Mouse (Mus musculus) heart, postnatal 0 days (tissue): ENCODE results near the gene Myl7. TPM values are rescaled to one million over a fixed set of nuclear protein-coding genes. Genes with fewer than 3 reads are reported as not detected.
A peak's percentile ranks its signal among the peaks of the same experiment; 100 is the strongest.

Source experiments
- ATAC-seq: fragments of 200-750 bp; cut with Nextera tagmentation; 2 replicates; pipeline ENCODE4 v1.8.0; 2017; ENCODE audit warnings: low read depth, moderate number of reproducible peaks, moderate library complexity; ENCODE audit not compliant: insufficient read depth
- DNase-seq: peaks from one replicate; pipeline ENCODE4 v3.0.0-alpha.2; 2016; ENCODE audit warnings: low spot score
- H3K27ac ChIP-seq: fragments of 300-500 bp; sonication (generic); 2 replicates; pipeline ENCODE4 v1.5.1; 2014; ENCODE audit warnings: low read depth, mild to moderate bottlenecking
- H3K27me3 ChIP-seq: fragments of 300-500 bp; sonication (generic); 2 replicates; pipeline ENCODE4 v1.6.1; 2014; ENCODE audit warnings: low read length, mixed read lengths; ENCODE audit not compliant: control insufficient read depth, insufficient read depth
- H3K36me3 ChIP-seq: fragments of 300-500 bp; sonication (generic); replicated peaks from 2 replicates; pipeline ENCODE4 v1.6.1; 2014; ENCODE audit warnings: low read length, mixed read lengths; ENCODE audit not compliant: control insufficient read depth, insufficient read depth
- H3K4me1 ChIP-seq: fragments of 300-500 bp; sonication (generic); 2 replicates; pipeline ENCODE4 v1.6.1; 2014; ENCODE audit warnings: antibody characterized with exemption; ENCODE audit not compliant: control insufficient read depth, insufficient read depth
- H3K4me2 ChIP-seq: fragments of 300-500 bp; sonication (generic); 2 replicates; pipeline ENCODE4 v1.6.1; 2014; ENCODE audit warnings: low read depth, mild to moderate bottlenecking, low read length, moderate library complexity
- H3K4me3 ChIP-seq: fragments of 300-500 bp; sonication (generic); 2 replicates; pipeline ENCODE4 v1.5.1; 2014; ENCODE audit warnings: low read depth, low read length
- H3K9ac ChIP-seq: fragments of 300-500 bp; sonication (generic); replicated peaks from 2 replicates; pipeline ENCODE4 v1.6.1; 2014; ENCODE audit warnings: low read depth, low read length, mixed read lengths
- H3K9me3 ChIP-seq: fragments of 300-500 bp; sonication (generic); replicated peaks from 2 replicates; pipeline ENCODE4 v1.6.1; 2016; ENCODE audit warnings: low read length; ENCODE audit not compliant: control insufficient read depth
- CTCF ChIP-seq: IDR thresholded peaks from 2 replicates; pipeline ENCODE4 v1.5.1; 2016; ENCODE audit warnings: antibody characterized with exemption, control low read depth, low read depth
- EP300 ChIP-seq: IDR thresholded peaks from 2 replicates; pipeline ENCODE4 v1.6.1; 2016; ENCODE audit warnings: antibody characterized with exemption, low read depth
- WGBS: fragments of 180-500 bp; shearing (Covaris S2); extraction: QIAGEN DNeasy Blood & Tissue Kit; methylation state at CpG from one replicate; pipeline ENCODE4 v1.1.7; 2014; 5-methylcytosine and 5-hydroxymethylcytosine counted together
- polyA plus RNA-seq: library from polyadenylated mRNA; unstranded; fragments of >200 nt; fragmentation: Nextera tagmentation; extraction: Ambion mirVana; gene quantifications from 2 replicates; pipeline ENCODE4 v1.2.1, GENCODE M21; 2015
- total RNA-seq: library from RNA; depleted of rRNA; stranded (reverse); fragments of >200 nt; gene quantifications from 2 replicates; pipeline ENCODE4 v1.2.3, GENCODE M21; 2014; ENCODE audit warnings: low replicate concordance; rRNA removed

Myl7 gene
- total and polyA plus RNA-seq, 2 experiments from 2014 or later, result 1,536 to 5,015 TPM

DNA sequence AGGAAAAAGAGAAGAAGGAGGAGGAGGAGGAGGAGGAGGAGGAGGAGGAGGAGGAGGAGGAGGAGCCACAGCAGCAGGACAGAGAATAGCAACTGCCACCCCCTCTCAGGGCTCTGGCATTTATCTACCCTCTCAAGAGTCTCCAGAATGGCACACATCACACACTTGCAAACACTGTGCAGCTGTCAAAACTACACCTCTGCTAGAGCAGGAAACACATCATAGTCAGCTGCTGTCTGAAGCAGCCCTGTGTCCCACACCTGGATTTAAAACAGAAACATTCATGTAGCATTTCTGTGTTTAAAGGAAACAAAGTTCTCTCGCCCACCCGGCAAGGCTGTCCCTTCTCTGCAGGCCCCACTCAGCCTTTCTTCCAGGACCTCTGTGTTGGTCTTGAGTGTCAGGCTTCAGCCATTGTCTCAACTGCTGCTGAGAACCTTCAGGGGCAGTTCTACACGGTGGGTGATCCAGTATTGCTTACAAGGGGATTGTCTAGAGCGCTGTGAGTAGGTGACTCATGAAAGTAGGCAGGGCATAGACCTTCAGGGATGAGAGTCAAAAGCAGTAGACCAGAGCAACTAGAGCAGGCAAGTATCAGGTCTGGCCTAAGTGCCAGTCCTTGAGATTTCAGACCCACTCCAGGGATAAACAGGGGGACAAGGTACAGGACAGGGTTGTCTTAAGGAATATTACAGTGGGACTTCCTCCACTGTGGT lies 47.4 kb downstream of the Myl7 start:
- H3K36me3 ChIP-seq, result no peaks in the 10 kb centered on the region
- no peak overlapping the region for H3K9ac ChIP-seq
- no peak for TF ChIP-seq CTCF
- H3K27ac ChIP-seq, result peak overlapping the region; percentile 61; the same call in 1 of the 2 replicates
- H3K9me3 ChIP-seq, result no peaks in the 10 kb centered on the region
- H3K4me1 ChIP-seq, result peaks cover 19% of the 10 kb centered on the region
- no peak overlapping the region for H3K4me3 ChIP-seq
- H3K4me2 ChIP-seq, result no peak overlapping the region
- H3K27me3 ChIP-seq, result no peaks in the 10 kb centered on the region
- ATAC-seq, result no peak
- 48% methylated on average over 4 of the region's 4 CpGs for WGBS
- DNase-seq, result no peak

DNA sequence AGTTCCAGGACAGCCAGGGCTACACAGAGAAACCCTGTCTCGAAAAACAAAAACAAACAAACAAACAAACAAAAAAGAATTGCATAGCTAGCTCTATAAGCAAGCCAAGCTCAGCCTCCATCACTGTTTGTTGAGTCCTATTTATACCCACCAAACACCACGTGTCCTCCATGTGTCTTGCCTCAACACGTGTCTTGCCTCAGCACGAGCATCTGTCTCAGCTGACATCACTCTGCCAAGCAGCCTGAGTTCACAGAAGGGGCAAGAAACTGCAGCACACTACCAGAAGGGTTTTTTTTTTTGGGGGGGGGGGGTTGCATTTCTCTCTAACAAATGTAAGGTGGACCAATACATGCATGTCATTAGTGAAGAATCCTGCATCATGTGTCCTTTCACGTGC lies 48.1 kb downstream of the Myl7 start:
- Histone ChIP-seq H3K27ac (no peak overlapping the region), H3K4me3 (no peak overlapping the region), H3K27me3 (no peaks in the 10 kb centered on the region), H3K9me3 (no peaks in the 10 kb centered on the region), H3K36me3 (no peaks in the 10 kb centered on the region), H3K4me2 (no peak overlapping the region), H3K4me1 (peaks cover 19% of the 10 kb centered on the region), H3K9ac (no peak overlapping the region)
- no peak for TF ChIP-seq CTCF
- no peak for TF ChIP-seq EP300
- WGBS, result 42% methylated on average over 5 of the region's 5 CpGs
- no peak for DNase-seq
- no peak for ATAC-seq

DNA sequence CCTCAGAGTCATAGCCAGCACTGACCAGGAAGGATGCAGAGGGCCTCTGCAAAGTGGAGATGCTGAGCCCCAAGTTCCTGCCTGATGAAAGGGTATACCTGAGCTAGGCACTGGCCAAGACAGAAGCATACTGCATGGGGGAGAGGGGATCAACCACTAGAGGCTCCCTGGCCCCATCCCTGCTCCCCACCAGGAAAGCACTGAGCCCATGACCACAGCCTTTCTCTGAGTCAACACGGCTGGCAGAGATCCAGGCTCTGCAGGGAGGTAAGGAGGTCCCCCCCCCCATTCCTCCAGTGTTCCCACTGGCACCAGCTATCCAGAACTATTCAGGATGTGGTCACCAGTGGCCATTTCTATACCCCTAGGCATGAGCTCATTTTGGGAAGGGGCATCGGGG lies 49.3 kb downstream of the Myl7 start:
- Histone ChIP-seq H3K27me3 (no peaks in the 10 kb centered on the region), H3K36me3 (no peaks in the 10 kb centered on the region), H3K9me3 (no peaks in the 10 kb centered on the region), H3K9ac (no peak overlapping the region), H3K4me3 (no peak overlapping the region), H3K27ac (no peak overlapping the region), H3K4me2 (no peak overlapping the region), H3K4me1 (peaks cover 19% of the 10 kb centered on the region)
- TF ChIP-seq CTCF (no peak), EP300 (no peak)
- 63% methylated on average over 2 of the region's 2 CpGs for WGBS
- DNase-seq, result no peak
- no peak for ATAC-seq

DNA sequence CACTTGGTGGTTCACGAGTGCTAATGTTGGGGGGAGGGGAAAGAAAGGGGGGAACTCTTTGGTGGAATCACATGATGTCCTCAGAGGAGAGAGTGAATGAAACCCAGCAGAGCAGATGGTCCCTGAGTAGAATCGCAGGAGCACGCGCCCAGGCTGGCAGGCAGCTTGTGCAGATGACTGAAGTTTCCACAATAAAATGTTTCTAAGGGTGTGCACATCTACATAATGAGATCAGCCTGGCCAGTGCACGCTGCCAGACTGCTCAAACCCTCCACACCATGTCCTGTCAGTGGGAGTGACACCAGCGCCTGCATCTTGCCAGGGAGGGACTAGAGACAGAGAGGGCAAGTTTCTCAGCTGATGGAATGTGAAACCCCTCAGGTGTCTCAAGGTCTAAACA lies 49.8 kb downstream of the Myl7 start:
- no peaks in the 10 kb centered on the region for H3K27me3 ChIP-seq
- H3K36me3 ChIP-seq, result no peaks in the 10 kb centered on the region
- TF ChIP-seq EP300 (no peak), CTCF (no peak)
- ATAC-seq (peak; percentile 40; the same call in 1 of the 2 replicates), DNase-seq (peak; percentile 44)
- WGBS, result 38% methylated on average over 6 of the region's 6 CpGs
- no peak overlapping the region for H3K4me3 ChIP-seq
- no peak overlapping the region for H3K27ac ChIP-seq
- no peak overlapping the region for H3K9ac ChIP-seq
- peaks cover 19% of the 10 kb centered on the region for H3K4me1 ChIP-seq
- no peaks in the 10 kb centered on the region for H3K9me3 ChIP-seq
- no peak overlapping the region for H3K4me2 ChIP-seq

DNA sequence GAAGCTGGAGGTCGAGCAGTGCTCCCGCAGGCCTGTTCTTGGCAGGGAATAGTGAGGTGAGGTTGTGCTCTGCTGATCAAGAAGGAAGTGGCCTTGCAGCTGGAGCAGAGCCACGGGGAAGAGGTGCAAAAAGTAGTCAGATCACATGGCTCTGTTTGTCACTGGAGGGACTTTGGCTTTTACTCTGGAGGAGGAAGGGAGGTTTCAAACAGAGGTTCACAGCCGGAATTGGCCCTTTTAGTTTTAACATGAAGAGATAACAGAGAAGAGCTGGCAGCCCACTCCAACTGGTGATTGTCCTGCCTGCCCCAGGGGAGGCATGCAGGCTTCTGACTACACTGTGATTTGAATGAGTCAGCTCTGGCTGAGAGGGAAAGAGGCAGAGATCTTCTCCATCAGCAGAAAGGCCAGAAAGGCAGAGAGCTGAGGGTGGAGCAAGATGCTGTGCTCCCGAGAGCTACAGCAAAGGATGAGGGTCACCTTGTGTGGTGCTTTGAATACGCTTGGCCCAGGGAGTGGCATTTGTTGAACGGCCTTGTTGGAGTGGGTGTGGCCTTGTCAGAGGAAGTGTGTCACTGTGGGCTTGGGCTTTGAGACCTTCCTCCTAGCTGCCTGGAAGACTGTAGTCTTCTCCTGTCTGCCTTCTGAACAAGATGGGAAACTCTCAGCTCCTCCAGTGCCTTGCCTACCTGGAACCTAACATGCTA lies 51.8 kb downstream of the Myl7 start:
- WGBS, result 27% methylated on average over 7 of the region's 7 CpGs
- TF ChIP-seq CTCF (no peak), EP300 (no peak)
- H3K4me1 ChIP-seq, result peaks cover 19% of the 10 kb centered on the region
- H3K9me3 ChIP-seq, result no peaks in the 10 kb centered on the region
- no peak overlapping the region for H3K4me2 ChIP-seq
- no peaks in the 10 kb centered on the region for H3K36me3 ChIP-seq
- H3K4me3 ChIP-seq, result no peak overlapping the region
- no peak overlapping the region for H3K9ac ChIP-seq
- ATAC-seq, result peak; percentile 66
- no peaks in the 10 kb centered on the region for H3K27me3 ChIP-seq
- peak; percentile 52 for DNase-seq
- peak overlapping the region; percentile 47 for H3K27ac ChIP-seq

Other genes starting within 250 kb of the Myl7 start
- gene Mrps24, start 183.1 kb downstream of the Myl7 start, total RNA-seq, result 81.7 and 96.2 TPM in 2 replicates
- 251 and 257 TPM in 2 replicates for gene Mrps24, start 183.1 kb downstream of the Myl7 start, polyA plus RNA-seq
- gene Urgcp, start 136.4 kb downstream of the Myl7 start, total RNA-seq, result 71.3 and 72.9 TPM in 2 replicates
- gene Urgcp, start 136.4 kb downstream of the Myl7 start, polyA plus RNA-seq, result 33.1 and 38.0 TPM in 2 replicates
- 32.1 and 42.4 TPM in 2 replicates for gene Dbnl, start 110.3 kb downstream of the Myl7 start, total RNA-seq
- 42.9 and 45.2 TPM in 2 replicates for gene Dbnl, start 110.3 kb downstream of the Myl7 start, polyA plus RNA-seq
- gene Pgam2, start 95.0 kb downstream of the Myl7 start, total RNA-seq, result 734 and 862 TPM in 2 replicates
- gene Pgam2, start 95.0 kb downstream of the Myl7 start, polyA plus RNA-seq, result 1,513 and 1,614 TPM in 2 replicates
- gene Polm, start 60.8 kb downstream of the Myl7 start, total RNA-seq, result 1.7 and 4.4 TPM in 2 replicates
- 3.3 and 3.7 TPM in 2 replicates for gene Polm, start 60.8 kb downstream of the Myl7 start, polyA plus RNA-seq
- 14.2 and 23.5 TPM in 2 replicates for gene Aebp1, start 36.8 kb downstream of the Myl7 start, total RNA-seq
- 17.5 and 19.4 TPM in 2 replicates for gene Aebp1, start 36.8 kb downstream of the Myl7 start, polyA plus RNA-seq
- gene Pold2, start 20.5 kb downstream of the Myl7 start, total RNA-seq, result 23.9 and 58.7 TPM in 2 replicates
- gene Pold2, start 20.5 kb downstream of the Myl7 start, polyA plus RNA-seq, result 54.6 and 60.0 TPM in 2 replicates
- gene Gck, start 51.3 kb upstream of the Myl7 start, total RNA-seq, result not detected in 2 replicates
- gene Gck, start 51.3 kb upstream of the Myl7 start, polyA plus RNA-seq, result 0.71 and 0.78 TPM in 2 replicates
- 55.8 and 83.9 TPM in 2 replicates for gene Ykt6, start 56.9 kb upstream of the Myl7 start, total RNA-seq
- 35.2 and 37.4 TPM in 2 replicates for gene Ykt6, start 56.9 kb upstream of the Myl7 start, polyA plus RNA-seq
- gene Camk2b, start 167.6 kb upstream of the Myl7 start, total RNA-seq, result 3.0 and 6.3 TPM in 2 replicates
- 2.5 and 3.4 TPM in 2 replicates for gene Camk2b, start 167.6 kb upstream of the Myl7 start, polyA plus RNA-seq